Mouse (Mus musculus): ENCODE data around the gene Mms19. TPM values are rescaled to one million over a fixed set of nuclear protein-coding genes. Genes with fewer than 3 reads are reported as not detected.

Mms19 gene
- total RNA-seq (2021), result 10 to 100 TPM; 38.4 to 51.1 TPM

DNA sequence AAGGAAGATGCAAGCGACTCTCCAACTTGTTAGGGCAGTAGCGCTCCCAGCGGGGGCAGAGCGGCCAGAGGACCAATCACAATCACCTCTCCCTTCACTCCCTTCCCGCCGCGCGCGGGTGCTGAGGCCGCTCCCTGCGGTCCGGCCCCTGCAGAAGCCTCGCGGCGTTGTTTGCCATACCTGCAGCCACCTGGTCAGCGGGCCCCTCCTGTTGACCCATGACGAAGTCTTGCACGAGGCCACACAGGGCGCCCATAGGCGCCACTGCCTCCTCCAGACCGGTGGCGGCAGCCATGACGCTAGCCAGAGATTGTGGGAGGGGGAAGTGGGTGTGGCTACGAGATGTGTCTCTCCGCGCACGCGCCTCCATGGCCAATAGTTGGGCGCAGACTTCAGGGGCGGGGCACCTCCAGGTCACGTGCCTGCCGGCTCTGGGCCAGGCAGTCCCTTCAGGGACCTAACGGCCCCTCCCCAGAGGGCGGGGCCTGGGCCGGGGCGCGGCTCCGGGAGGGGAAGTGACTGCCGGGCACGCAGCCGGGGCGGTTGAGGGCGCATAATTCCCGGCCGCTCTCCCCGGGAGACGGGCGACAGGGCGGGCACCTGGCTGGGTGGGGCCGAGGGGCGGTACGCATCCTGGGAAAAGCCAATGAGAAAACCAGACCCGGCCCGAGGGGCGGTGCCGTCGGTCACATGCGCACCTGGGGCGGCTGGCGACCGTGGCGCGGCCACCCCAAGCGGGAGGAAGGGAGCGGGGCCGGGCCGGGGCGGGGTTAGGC is at the start of gene Mms19:
TSS of gene Mms19 (minus strand) at position 339 of the 776 bp plus-strand sequence.
- DNase-seq, result peak; percentile 99
- intact Hi-C loops (cut with DNase I), result loop anchor here (5.0 kb wide), 1 partner anchor 41 kb away; no protein-coding TSS in a partner anchor

DNA sequence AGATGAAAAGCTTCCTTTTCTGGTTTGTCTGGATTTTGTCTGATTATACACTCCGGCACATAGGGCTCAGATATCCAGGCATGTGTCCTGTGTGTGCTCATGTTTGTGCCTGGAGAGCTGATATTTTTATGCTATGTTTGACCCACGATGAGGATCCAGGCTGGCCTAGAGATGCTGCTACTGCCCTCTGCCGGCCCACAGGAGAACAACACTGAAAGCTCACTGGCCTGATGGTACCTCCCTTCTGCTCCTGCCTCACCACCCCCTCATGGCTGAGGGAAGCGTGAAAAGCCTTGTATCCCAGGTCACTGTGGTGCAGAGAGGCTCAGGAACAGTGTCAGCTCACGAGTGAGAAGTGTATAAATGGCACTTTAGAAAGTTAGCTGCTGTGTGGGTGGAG is 45.2 kb upstream of the Mms19 start:
- intact Hi-C loops (cut with DNase I), result no loop called here
- peak; percentile 82 for DNase-seq

- intact Hi-C loops (cut with DNase I), result loop anchor here (5.0 kb wide), 1 partner anchor 40 kb away; the partner anchor contains the start of genes Mms19 and Ubtd1
- no peak for DNase-seq
Observed at GRCm38 (mm10) chr19:42022542-42022848, 41.5 kb upstream of the Mms19 start.

DNA sequence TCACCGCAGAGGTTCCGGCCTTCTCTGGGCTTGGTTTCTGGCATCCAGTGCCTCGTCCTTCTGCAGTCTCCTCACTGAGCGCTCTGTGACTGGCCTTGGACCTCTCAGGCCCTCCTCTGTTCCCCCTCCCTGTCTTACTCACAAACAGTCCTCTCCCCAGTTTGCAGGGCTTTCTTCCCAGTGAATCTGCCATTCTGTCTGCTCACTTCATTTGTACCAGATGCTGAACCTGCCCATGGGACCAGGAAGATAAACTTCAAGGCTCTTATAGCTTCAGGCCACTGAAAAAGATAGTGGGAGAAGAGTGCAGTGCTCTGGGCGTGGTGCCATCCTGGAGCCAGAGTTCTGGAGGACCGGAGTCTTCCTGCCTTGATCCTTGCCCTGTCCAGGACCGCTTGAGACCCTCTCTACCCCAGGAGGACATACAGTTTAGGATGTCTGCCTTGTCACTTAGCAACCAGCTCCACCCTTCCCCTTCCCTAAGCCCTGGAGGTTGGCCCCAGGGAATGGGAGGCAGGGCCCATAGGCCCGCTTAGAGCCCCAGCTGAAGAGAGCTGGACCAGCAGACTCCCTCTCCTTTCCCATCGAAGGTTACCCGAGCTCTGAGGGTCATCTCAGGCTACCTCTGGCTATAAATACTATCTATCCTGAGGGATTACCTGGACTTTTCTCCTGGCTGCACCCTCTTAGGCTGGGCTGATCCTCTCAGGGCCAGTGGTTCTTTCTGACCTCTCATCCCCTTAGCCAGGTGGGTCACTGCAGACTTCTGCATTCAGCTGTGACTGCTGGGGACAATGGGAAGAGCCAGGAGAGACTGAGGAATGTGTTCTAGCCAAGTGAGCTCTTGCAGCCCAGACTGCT is 41.0 kb upstream of the Mms19 start:
- no peak for DNase-seq
- intact Hi-C loops (cut with DNase I), result loop anchor here (5.0 kb wide), 1 partner anchor 40 kb away; the partner anchor contains the start of genes Mms19 and Ubtd1

GRCm38 (mm10) chr19:42019011-42019522 is 38.1 kb upstream of the Mms19 start:
- no peak for DNase-seq

DNA sequence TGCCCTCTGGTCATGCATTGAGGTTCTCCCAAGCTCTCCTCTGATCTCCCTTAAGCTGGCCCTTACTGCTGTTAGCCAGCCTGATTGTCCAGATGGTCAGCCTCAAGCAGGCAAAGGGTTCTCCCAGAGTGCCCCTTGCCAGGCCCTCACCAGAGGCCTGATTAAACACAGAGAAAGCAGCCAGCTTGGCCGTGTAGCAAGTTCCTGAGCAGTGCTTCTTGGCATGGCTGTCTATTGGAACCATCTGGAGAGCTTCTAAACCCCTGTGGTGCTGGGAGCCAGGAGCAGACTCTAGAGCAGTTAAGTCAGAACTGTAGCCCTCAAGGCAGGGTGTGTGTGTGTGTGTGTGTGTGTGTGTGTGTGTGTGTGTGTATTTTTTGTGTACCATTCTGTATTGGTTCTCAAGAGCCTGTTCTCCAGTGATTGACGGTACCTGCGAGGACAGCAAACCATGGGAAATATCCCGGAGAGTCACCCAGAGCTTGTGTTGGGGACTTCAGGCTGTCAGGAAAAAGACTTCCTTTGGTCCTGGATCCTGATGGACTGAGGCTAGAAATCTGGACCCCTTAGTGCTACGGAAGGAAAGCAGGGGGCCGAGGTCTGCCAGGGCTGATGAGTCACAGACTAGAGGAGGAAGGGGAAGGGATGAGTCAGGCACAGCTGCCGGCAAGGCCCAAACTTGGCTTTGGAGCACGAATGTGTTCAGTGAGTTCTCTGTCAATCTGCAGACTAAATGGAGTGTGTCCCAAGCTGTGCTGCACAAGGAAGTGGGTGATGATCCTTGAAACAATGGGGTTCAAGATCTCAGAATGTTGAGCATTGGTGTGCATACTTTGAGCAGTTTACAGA is 36.7 kb upstream of the Mms19 start:
- intact Hi-C loops (cut with DNase I), result no loop called here
- DNase-seq, result peak; percentile 83

More at GRCm38 (mm10) chr19:42019011-42019522, 38.1 kb upstream of the Mms19 start:
- intact Hi-C loops (cut with DNase I), result no loop called here

- DNase-seq, result peak; percentile 16
Observed at GRCm38 (mm10) chr19:42016840-42017239, 35.9 kb upstream of the Mms19 start.

DNA sequence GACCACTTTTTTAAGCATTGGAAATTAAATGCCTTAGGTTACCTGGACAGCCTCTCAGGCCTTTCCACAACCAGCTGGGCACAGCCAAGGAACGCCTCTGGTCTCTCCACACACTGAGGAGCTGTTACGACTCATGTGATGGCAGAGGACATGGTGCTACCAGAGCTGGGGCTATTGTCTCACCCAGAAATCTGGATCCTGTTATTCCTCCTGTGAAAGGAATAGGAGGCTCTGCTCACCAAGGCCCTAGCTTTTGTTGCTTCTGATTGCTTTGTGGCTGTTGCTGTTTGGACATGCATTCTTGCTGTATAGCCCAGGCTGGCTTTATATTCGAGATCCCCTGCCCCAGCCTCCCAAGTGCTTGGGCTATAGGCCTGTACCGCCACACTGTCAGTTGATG is 35.3 kb upstream of the Mms19 start:
- DNase-seq, result no peak
- intact Hi-C loops (cut with DNase I), result no loop called here

More at GRCm38 (mm10) chr19:42016840-42017239, 35.9 kb upstream of the Mms19 start:
- intact Hi-C loops (cut with DNase I), result no loop called here

- intact Hi-C loops (cut with DNase I), result no loop called here
- no peak for DNase-seq
Observed at GRCm38 (mm10) chr19:42015001-42015400, 34.0 kb upstream of the Mms19 start.

DNA sequence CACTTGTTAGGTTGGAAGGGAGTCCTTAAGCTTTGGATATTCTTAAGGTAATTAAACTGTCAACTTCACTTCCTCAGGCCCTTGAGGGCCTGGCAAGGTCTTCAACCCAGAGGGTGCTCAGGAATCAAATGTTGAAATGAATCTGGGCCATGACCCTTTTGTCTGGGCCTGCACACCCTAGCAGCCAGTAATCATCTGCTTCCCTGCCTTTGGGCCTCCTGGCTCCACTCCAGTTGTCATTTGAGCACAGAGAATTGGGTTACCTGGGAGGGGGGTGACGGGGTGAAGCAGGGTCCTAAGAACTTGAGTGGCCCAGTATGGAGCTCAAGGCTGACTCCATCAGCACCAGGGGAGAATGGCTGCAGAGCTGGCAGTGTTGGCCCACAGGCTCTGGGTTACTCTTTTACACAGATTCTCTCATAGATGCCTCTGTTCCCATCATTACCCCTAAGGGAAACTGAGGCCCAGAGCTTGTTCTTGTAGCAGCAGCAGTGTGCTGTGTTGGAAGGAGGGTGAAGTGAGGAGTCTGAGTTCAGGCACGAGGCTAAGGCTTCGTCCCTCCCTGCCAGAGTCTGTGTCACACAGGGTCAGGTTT is 33.4 kb upstream of the Mms19 start:
- DNase-seq, result no peak
- intact Hi-C loops (cut with DNase I), result no loop called here

- intact Hi-C loops (cut with DNase I), result no loop called here
- DNase-seq, result no peak
Observed at GRCm38 (mm10) chr19:42011123-42011522, 30.2 kb upstream of the Mms19 start.

DNA sequence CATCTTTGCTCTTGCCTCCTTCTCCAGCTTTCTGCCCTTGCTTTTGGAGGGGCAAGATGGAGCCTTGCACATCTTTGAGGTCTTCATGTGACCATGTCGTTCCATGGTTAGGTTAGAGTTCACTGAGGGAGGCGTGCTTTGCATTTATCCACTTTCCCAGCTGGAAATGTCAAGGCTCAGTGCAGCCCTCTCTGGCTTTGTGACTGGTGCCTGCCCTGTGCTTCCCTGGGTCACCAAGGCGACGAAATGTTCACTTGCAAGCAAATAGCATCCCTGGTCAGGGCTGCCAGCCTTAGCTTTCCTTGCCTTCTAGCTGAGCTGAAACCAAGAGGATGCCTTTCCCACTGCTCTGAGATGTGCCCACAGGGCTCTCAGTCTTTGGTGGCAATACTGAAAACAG is 29.5 kb upstream of the Mms19 start:
- intact Hi-C loops (cut with DNase I), result no loop called here

GRCm38 (mm10) chr19:42009067-42009466 is 28.1 kb upstream of the Mms19 start:
- intact Hi-C loops (cut with DNase I), result no loop called here
- DNase-seq, result no peak

More for the DNA sequence above, 29.5 kb upstream of the Mms19 start:
- DNase-seq, result no peak

GRCm38 (mm10) chr19:42008586-42008985 is 27.6 kb upstream of the Mms19 start:
- intact Hi-C loops (cut with DNase I), result no loop called here
- DNase-seq, result no peak

GRCm38 (mm10) chr19:42006568-42006967 is 25.6 kb upstream of the Mms19 start:
- DNase-seq, result no peak
- intact Hi-C loops (cut with DNase I), result no loop called here

GRCm38 (mm10) chr19:42005616-42006015 is 24.7 kb upstream of the Mms19 start:
- DNase-seq, result no peak

DNA sequence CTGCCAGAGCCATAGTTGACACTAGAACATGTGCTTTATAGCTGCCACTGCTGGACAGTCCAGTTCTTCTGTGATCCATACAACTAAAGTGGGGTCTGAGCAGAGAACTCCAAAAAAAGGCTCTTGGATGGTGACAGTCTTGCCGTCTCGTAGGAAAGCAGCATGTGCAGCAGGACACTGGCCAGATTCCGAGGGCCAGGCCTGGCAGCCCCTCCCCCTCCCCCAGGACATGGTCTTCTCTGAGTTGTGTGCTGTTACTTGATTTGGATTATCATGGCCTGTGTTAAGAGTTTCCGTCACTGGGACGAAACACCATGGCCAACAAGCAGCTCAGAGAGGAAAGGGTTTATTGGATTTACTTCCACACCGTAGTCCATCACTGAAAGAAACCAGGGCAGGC is 23.3 kb upstream of the Mms19 start:
- intact Hi-C loops (cut with DNase I), result no loop called here
- DNase-seq, result no peak

More at GRCm38 (mm10) chr19:42005616-42006015, 24.7 kb upstream of the Mms19 start:
- intact Hi-C loops (cut with DNase I), result no loop called here

- intact Hi-C loops (cut with DNase I), result no loop called here
- no peak for DNase-seq
Observed at GRCm38 (mm10) chr19:42001253-42001980, 20.5 kb upstream of the Mms19 start.

GRCm38 (mm10) chr19:42000446-42000958 is 19.5 kb upstream of the Mms19 start:
- DNase-seq, result no peak
- intact Hi-C loops (cut with DNase I), result no loop called here
